Mouse (Mus musculus) right cerebral cortex, postnatal 4 days (tissue): ENCODE data around the gene Nudt16l1.

Source experiments
- DNase-seq: peaks from one replicate; pipeline ENCODE4 v3.0.0-alpha.2; 2022

Nudt16l1 gene

GRCm38 (mm10) chr16:4913783-4914735 is 24.5 kb upstream of the Nudt16l1 start:
- peak; percentile 84 for DNase-seq

DNA sequence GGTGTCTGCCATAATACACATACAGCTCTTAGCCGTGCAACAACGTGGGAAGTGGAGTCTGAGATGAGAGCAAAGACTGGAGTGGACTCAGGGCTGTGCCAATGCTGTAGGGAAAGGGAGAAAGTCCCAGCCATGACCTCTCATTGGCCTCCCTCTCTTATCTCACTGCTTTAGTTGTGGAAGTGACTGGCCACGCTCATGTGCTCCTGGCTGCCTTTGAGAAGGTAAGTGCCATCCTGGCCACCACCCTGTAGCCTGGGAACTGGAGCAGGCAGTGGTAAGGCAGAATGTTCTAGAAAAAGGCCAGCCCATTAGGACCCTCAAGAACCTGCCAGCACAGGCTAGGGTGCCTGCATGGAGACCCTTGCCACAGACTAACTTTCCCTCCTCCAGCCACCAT is 22.6 kb upstream of the Nudt16l1 start:
- DNase-seq, result no peak

- no peak for DNase-seq
Observed at GRCm38 (mm10) chr16:4916608-4917007, 22.0 kb upstream of the Nudt16l1 start.

- no peak for DNase-seq
Observed at GRCm38 (mm10) chr16:4920556-4920955, 18.0 kb upstream of the Nudt16l1 start.

DNA sequence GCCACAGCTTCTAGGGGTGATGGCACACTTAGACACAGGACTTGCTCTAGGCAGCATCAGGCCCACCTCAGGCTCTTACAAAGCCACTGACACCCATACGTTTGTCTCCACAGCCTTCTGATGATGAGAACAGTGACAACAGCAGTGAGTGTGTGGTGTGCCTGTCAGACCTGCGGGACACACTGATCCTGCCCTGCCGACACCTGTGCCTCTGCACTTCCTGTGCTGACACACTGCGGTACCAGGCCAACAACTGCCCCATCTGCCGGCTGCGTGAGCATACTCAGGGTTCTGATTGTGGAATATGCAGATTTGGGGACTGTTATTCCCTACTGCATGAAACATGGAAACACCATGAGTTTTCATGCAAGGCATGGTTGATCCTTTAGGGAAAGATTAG is 16.1 kb upstream of the Nudt16l1 start:
- DNase-seq, result no peak

DNA sequence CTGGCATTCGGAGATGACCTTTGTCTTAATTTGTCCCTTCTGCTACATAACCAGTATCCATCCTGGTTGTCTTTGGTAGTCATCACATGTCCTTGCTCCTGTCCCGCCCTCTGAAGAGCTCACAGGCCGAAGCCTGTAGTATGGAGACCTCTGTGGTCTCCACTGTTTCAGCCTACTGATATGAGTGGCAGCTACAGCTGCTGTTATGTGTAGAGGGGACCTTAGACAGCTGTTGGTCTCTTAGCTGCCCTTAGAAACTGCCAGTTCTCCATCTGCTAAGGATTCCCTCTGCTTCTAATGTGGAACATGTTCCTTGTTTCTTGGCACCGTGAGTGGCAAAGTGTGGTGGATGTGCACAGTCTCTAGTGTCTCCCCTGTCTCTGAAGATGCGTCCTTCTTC is 14.6 kb upstream of the Nudt16l1 start:
- no peak for DNase-seq

DNA sequence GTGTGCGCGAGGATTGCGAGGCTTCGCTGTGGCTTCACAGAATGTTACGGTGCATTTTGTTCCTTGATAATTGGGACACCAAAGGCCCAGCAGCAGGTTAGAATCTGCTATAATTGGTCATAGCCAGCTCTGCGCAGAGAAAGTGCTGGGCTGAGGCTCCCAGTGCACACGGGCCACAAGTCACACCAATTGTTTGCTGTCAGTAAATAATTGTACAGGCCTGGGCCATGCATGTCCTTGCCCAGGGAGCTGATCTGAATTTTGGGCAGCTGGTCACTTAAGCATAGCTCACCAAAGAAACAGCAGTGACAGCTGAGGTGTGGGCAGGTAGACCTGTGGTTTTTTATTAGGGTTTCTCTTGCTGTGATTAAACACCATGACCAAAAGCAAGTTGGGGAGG is 10.6 kb upstream of the Nudt16l1 start:
- no peak for DNase-seq

DNA sequence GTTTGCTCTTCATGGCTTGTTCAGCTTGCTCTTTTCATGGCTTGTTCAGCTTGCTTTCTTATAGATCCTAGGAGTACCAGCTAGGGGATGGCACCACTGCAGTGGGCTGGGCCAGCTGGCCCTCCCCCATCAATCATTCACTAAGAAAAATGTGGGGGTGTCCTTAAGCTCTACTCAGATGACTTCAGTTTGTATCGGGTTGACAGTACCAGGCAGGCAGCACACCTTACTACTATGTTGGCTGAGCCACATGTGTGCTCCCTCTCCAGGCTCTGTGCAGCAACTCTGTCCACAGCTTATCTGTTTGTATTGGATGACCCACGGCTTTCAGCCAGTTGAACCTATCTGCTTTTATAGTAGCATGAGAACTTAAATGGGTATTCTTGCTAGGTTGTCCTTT is 10.1 kb upstream of the Nudt16l1 start:
- DNase-seq, result no peak

DNA sequence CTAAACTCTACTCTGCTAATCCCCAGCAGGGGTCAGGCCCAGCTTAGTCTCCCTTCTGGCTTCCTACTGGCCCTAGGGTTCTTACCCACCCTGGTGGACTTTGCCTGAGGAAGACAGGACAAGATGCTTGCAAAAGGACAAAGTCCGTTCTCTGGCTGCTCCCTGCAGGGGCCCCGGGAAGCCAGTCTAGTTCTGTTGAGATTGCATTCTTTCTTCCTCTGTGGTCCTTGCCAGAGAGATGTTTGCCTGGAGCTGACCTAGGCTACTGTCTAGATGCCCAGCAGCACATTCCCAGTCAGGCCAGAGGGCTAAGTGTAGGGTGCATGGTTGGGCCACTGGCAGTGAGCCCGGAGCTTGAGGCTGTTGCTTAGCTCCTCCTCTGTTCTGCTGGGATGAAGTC is 6.1 kb upstream of the Nudt16l1 start:
- DNase-seq, result no peak

- no peak for DNase-seq
Observed at GRCm38 (mm10) chr16:4935430-4935829, 3.1 kb upstream of the Nudt16l1 start.

DNA sequence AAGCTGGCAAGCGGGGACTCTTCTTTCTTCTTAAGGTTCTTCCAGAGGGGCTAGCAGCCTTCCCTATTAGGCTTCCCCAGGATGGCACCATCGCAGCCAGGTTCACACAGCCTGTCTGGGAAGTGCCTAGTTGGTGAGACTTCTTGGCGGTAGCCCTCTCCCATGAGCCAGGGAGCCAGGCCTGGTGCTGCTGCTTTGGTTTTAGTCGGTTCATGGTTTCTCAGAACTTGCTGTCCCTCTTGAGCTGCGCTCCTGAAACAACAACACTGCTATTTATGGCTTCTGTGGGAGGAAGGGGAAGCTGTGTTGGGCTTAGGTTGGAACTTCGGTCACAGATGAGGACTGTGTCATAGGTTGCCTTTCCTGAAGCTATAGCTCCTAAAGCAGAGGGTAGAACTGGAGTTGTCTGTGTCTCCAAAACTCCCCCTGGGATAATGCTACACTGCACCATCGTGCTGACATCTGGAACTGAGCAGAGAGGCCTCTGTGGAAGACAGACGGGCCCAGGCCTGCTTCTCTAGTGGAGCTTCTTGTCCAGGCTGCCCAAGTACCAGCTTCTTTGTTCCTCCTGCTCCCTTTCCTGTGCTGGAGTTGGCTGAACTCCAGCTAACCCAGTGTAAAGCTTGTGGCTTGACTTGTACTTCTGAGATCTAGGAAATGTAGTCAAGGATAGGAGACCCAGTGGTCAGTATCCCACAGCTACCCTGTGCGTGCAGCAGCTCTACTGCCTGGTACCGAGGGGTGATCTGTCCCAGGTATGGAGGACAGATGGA is 2.4 kb upstream of the Nudt16l1 start:
- DNase-seq, result no peak

DNA sequence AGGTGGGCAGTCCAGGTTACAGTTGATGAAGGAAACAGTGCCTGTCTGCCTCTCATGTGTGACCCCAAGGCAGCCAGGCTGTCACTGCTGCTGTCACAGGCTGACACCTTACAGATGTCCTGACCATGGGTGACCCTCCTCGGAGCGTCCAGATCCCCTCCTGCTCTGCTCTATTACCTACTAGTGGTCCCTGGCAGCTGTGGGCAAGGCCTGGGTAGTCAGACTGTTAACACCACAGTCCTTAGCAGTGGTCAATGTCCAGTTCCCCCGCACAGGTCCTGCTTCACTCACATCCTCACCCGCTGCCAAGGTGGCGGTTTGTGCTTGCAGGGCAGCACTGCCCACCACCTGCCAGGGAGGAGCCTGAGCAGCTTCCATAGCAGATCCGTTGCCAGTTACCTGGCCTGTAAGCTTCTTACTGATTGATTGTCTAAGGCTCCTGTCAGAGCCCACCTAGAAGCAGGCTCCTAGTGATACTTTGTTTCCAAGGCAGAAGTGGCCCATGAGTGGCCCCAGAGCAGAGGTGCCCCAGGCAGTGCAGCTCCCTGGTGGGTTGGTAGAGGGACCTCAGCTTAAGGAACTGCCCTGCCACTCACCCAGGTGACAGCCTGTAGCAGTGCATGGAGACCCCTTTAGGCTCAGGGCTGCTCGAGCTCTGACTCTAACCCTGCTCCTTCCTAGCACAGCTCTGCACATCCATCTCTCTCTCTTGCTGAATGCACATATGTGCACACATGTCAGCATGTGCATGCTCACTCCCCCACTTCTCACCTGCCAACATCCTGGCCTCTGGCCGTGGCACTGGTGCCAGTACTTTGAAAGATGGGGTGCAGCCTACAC is 990 bp upstream of the Nudt16l1 start:
- DNase-seq, result no peak

DNA sequence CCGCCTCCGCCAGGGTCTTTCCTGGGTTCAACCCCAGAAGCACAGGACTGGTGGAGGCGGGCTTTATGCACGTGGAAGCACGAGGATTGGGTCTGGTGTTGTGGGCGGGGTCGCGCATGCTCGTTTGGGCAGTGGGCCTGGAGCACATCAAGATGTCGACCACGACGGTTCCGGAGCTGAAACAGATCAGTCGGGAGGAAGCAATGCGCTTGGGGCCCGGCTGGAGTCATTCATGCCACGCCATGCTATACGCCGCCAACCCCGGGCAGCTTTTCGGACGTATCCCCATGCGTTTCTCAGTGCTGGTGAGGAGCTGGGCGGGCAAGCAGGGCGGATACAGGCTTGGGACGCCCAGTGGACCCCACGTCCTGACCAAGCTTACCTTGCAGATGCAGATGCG is 428 bp downstream of the Nudt16l1 start:
- DNase-seq, result peak; percentile 96

DNA sequence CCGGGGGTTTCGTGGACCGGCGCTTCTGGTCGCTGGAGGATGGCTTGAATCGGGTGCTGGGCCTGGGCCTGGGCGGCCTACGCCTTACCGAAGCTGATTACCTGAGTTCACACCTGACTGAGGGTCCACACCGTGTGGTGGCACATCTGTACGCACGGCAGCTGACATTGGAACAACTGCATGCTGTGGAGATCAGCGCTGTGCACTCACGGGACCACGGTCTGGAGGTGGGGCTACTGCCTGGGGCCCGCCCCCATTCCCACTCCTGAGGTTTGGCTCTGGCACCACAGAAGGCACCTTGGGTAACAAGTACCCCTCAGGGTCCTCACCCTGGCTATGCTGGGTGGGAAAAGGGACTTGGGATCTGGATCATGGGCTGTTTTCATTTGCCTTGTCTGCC is 851 bp downstream of the Nudt16l1 start:
- DNase-seq, result peak; percentile 45

DNA sequence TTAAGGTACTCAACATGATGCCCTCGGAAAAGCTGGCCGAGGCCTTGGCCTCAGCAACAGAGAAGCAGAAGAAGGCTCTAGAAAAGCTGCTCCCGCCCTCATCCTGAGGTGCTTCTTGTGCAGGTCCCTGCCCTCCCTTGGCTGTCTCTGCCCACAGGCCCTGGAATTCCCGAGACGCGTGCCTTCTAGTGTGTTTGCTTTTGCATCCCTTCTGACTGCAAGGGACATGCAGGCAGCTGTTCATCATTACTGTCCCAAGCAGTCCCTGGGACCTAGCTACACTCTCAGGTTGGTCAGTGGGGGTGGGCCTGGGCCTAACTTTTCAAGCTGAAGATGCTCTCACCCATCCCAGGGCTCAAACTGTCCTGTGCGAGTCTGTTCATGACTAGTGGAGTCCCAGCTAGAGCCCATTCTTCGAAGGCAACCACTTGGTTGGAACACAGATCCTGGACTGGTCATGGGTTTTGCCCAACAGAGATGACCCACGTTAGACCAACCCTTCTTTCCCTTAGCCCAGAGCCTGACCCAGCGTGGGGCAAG is 1.8 kb downstream of the Nudt16l1 start:
- DNase-seq, result no peak

DNA sequence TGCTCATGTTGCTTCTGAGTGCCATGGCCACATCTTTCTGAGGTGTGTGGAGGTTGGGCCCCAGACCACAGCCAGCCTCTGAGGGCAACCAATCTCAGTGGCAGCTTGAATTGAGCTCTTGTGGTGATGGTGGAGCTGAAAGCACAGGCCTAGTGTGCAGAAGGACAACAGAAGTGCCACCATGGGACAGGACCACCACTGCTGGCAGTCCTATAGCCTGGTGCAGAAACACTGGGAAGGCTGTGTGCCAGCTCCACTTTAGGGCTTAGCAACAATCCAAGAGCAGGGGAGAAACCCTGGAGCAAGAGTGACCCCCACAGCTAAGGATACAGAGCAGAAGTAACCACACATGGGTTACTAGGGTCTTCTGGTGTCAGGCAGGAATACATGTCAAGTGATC is 2.5 kb downstream of the Nudt16l1 start:
- no peak for DNase-seq

GRCm38 (mm10) chr16:4942868-4943267 is 4.3 kb downstream of the Nudt16l1 start:
- no peak for DNase-seq

- DNase-seq, result no peak
Observed at GRCm38 (mm10) chr16:4943431-4943830, 4.9 kb downstream of the Nudt16l1 start.

- DNase-seq, result no peak
Observed at GRCm38 (mm10) chr16:4945415-4945814, 6.9 kb downstream of the Nudt16l1 start.

GRCm38 (mm10) chr16:4946155-4946554 is 7.6 kb downstream of the Nudt16l1 start:
- DNase-seq, result no peak

DNA sequence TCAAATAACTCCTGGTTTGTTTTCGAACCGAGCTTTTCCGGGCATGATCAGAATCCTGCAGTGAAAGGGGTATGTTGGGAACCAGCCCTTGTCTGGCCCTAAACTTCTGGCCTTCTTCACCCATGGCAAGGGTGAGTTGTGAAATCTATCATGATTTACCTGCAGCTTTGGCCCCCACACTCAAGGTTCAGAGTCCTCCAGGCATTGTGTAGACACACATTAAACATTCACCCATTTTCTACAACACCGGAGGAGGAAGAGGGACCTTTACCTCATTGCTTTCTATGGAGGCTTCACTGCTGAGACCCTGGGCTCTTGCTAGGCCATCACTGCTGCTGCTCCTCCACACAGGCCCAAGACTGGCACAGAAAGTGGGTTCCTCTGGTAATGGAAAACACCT is 8.8 kb downstream of the Nudt16l1 start:
- no peak for DNase-seq

- no peak for DNase-seq
Observed at GRCm38 (mm10) chr16:4956609-4957008, 18.0 kb downstream of the Nudt16l1 start.

- no peak for DNase-seq
Observed at GRCm38 (mm10) chr16:4957446-4957845, 18.9 kb downstream of the Nudt16l1 start.
